Mouse (Mus musculus): ENCODE data around the gene Plscr2. TPM values are rescaled to one million over a fixed set of nuclear protein-coding genes. Genes with fewer than 3 reads are reported as not detected.

The Plscr2 gene
- polyA plus RNA-seq, 1 experiment from 2014 or later = 6.6 TPM

Small RNA genes within 50 kb of the gene (microRNA-seq; reads per million reads assigned to microRNA genes)
- not detected for gene Mir6386

Other genes with a start within 250 kb of the Plscr2 start
- not detected in 2 replicates for gene Plscr5, start 82.7 kb upstream of the Plscr2 start, polyA plus RNA-seq (2016; fragmentation: Nextera tagmentation; extraction: Ambion mirVana)
- 41.0 and 41.9 TPM in 2 replicates for gene Plscr1, start 25.9 kb upstream of the Plscr2 start, polyA plus RNA-seq (2016; fragmentation: Nextera tagmentation; extraction: Ambion mirVana)
- not detected in 2 replicates for gene 1700057G04Rik, start 33.8 kb downstream of the Plscr2 start, polyA plus RNA-seq (2016; fragmentation: Nextera tagmentation; extraction: Ambion mirVana)
- gene Plscr4, start 181.8 kb downstream of the Plscr2 start, polyA plus RNA-seq (2016; fragmentation: Nextera tagmentation; extraction: Ambion mirVana) = 2.9 and 3.9 TPM in 2 replicates